Mouse (Mus musculus) liver, adult 2 months (tissue): Measurements from ENCODE around the gene Tnfsf9. TPM values are rescaled to one million over a fixed set of nuclear protein-coding genes. Genes with fewer than 3 reads are reported as not detected.

ENCODE experiments used
- DNase-seq: peaks from one replicate; pipeline ENCODE4 v3.0.0-alpha.2; 2011; ENCODE audit warnings: low read depth, low spot score; ENCODE audit errors: extremely low read depth
- H3K27ac ChIP-seq: fragments of 200-500 bp; replicated peaks from 2 replicates; pipeline ENCODE4 v1.5.1; 2012; ENCODE audit warnings: low read depth, mild to moderate bottlenecking, control low read depth, inconsistent platforms, low read length; ENCODE audit not compliant: insufficient read depth
- H3K27me3 ChIP-seq: fragments of 200-500 bp; 2 replicates; pipeline ENCODE4 v1.6.1; 2012; ENCODE audit warnings: mild to moderate bottlenecking, moderate library complexity, low read length, inconsistent platforms; ENCODE audit not compliant: control insufficient read depth, insufficient read depth
- H3K36me3 ChIP-seq: fragments of 200-500 bp; 2 replicates; pipeline ENCODE4 v1.6.1; 2012; ENCODE audit warnings: low read length, inconsistent platforms; ENCODE audit not compliant: control insufficient read depth, insufficient read depth
- H3K4me1 ChIP-seq: fragments of 200-500 bp; 2 replicates; pipeline ENCODE4 v1.6.1; 2011; ENCODE audit warnings: low read length; ENCODE audit not compliant: control insufficient read depth, insufficient read depth
- H3K4me3 ChIP-seq: fragments of 200-500 bp; 2 replicates; pipeline ENCODE4 v1.5.1; 2011; ENCODE audit warnings: low read depth, mild to moderate bottlenecking, control low read depth, low read length, moderate library complexity; ENCODE audit not compliant: insufficient read depth
- H3K79me2 ChIP-seq: fragments of 200-500 bp; 2 replicates; pipeline ENCODE4 v1.6.1; 2012; ENCODE audit warnings: inconsistent platforms, mild to moderate bottlenecking, low read length, moderate library complexity; ENCODE audit not compliant: control insufficient read depth, insufficient read depth
- H3K9ac ChIP-seq: fragments of 200-500 bp; 2 replicates; pipeline ENCODE4 v1.6.1; 2012; ENCODE audit warnings: low read depth, mild to moderate bottlenecking, control low read depth, inconsistent platforms, low read length
- CTCF ChIP-seq: fragments of 200-500 bp; IDR thresholded peaks from 2 replicates; pipeline ENCODE4 v1.5.1; 2011; ENCODE audit warnings: low read depth, low read length, control low read depth
- POLR2A ChIP-seq: fragments of 200-500 bp; IDR thresholded peaks from 2 replicates; pipeline ENCODE4 v1.6.1; 2011; ENCODE audit warnings: low read length, control low read depth; ENCODE audit not compliant: insufficient read depth; ENCODE audit errors: extremely low read depth
- WGBS: fragments of 180-500 bp; shearing (Covaris S2); methylation state at CpG from one replicate; pipeline ENCODE4 v1.1.7; 2018; 5-methylcytosine and 5-hydroxymethylcytosine counted together
- polyA plus RNA-seq: library from polyadenylated mRNA; depleted of rRNA; stranded (reverse); fragments of >200 nt; gene quantifications from 2 replicates; pipeline ENCODE4 v1.2.3, GENCODE M21; 2012
- total RNA-seq: library from RNA; depleted of rRNA; stranded (reverse); fragments of >200 nt; gene quantifications from 2 replicates; pipeline ENCODE4 v1.2.3, GENCODE M21; 2014

The Tnfsf9 gene
- total and polyA plus RNA-seq, 2 experiments, result 0.09 to 0.18 TPM

- DNase-seq, result no peak
- no peak overlapping the region for H3K27ac ChIP-seq
- 51% methylated on average over 10 of the region's 10 CpGs for WGBS
- TF ChIP-seq CTCF (no peak), POLR2A (no peak)
- H3K4me3 ChIP-seq, result no peak overlapping the region
- no peaks in the 10 kb centered on the region; the same call in 1 of the 2 replicates for H3K36me3 ChIP-seq
- H3K9ac ChIP-seq, result no peak overlapping the region
- H3K79me2 ChIP-seq, result peaks cover 4% of the 10 kb centered on the region; the same call in 1 of the 2 replicates
- peaks cover 17% of the 10 kb centered on the region for H3K4me1 ChIP-seq
- no peaks in the 10 kb centered on the region for H3K27me3 ChIP-seq
These were observed 44.1 kb upstream of the Tnfsf9 start for GRCm38 (mm10) chr17:57061069-57061468.

- no peaks in the 10 kb centered on the region for H3K27me3 ChIP-seq
- WGBS, result under 1% methylated on average over 39 of the region's 39 CpGs
- peak; percentile 74 for DNase-seq
- H3K79me2 ChIP-seq, result peaks cover 4% of the 10 kb centered on the region; the same call in 1 of the 2 replicates
- peaks cover 14% of the 10 kb centered on the region for H3K4me1 ChIP-seq
- H3K36me3 ChIP-seq, result no peaks in the 10 kb centered on the region; the same call in 1 of the 2 replicates
- peak overlapping the region; percentile 80 for H3K27ac ChIP-seq
- peak overlapping the region; percentile 83 for H3K9ac ChIP-seq
- 0 out of 2 replicates have a peak, but pooled peaks have one; percentile 19 for TF ChIP-seq POLR2A
- TF ChIP-seq CTCF, result no peak
- H3K4me3 ChIP-seq, result peak overlapping the region; percentile 78
These were observed 43.1 kb upstream of the Tnfsf9 start for GRCm38 (mm10) chr17:57062011-57062521.

- Histone ChIP-seq H3K27ac (peak overlapping the region; percentile 80), H3K27me3 (no peaks in the 10 kb centered on the region), H3K9ac (peak overlapping the region; percentile 83), H3K4me1 (peaks cover 13% of the 10 kb centered on the region), H3K4me3 (peak overlapping the region; percentile 78), H3K79me2 (peaks cover 4% of the 10 kb centered on the region; the same call in 1 of the 2 replicates), H3K36me3 (no peaks in the 10 kb centered on the region; the same call in 1 of the 2 replicates)
- TF ChIP-seq POLR2A (no peak), CTCF (no peak)
- WGBS, result 1% methylated on average over 22 of the region's 22 CpGs
- peak; percentile 27 for DNase-seq
These were observed 42.6 kb upstream of the Tnfsf9 start for GRCm38 (mm10) chr17:57062548-57062947.

GRCm38 (mm10) chr17:57063031-57063430, 42.1 kb upstream of the Tnfsf9 start:
- WGBS, result 26% methylated on average over 8 of the region's 8 CpGs
- H3K79me2 ChIP-seq, result peaks cover 4% of the 10 kb centered on the region; the same call in 1 of the 2 replicates
- H3K27me3 ChIP-seq, result no peaks in the 10 kb centered on the region
- no peaks in the 10 kb centered on the region for H3K36me3 ChIP-seq
- no peak overlapping the region for H3K27ac ChIP-seq
- no peak for DNase-seq
- TF ChIP-seq POLR2A (no peak), CTCF (no peak)
- peak overlapping the region; percentile 43 for H3K4me3 ChIP-seq
- H3K4me1 ChIP-seq, result peaks cover 10% of the 10 kb centered on the region
- H3K9ac ChIP-seq, result peak overlapping the region; percentile 21; the same call in 1 of the 2 replicates

DNA sequence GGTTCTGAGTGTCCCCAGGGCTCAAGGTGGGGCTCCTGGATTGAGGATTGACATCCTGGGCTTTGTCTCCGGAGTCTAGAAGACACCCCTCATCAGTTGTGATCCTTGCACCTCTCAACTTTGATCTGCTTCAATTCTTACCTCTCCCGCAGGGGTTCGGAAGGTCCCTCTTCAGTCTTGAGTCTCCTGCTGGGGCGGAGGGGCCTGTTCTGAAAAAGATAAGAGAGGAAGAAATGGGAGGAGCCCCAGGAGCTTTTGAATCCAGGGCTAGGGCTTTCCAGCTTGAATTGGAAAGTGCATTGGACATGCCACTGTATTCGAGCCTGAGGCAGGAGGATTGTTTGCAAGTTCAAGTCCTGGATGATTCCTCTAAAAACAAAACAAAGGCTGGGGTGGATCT, 38.2 kb upstream of the Tnfsf9 start:
- Histone ChIP-seq H3K27me3 (no peaks in the 10 kb centered on the region), H3K4me3 (no peak overlapping the region), H3K36me3 (no peaks in the 10 kb centered on the region), H3K27ac (no peak overlapping the region), H3K4me1 (0 out of 2 replicates have a peak, but pooled peaks cover 3% of the 10 kb centered on the region), H3K79me2 (peaks cover 4% of the 10 kb centered on the region; the same call in 1 of the 2 replicates), H3K9ac (no peak overlapping the region)
- WGBS, result 79% methylated on average over 5 of the region's 5 CpGs
- no peak for DNase-seq
- TF ChIP-seq CTCF, result no peak
- no peak for TF ChIP-seq POLR2A

DNA sequence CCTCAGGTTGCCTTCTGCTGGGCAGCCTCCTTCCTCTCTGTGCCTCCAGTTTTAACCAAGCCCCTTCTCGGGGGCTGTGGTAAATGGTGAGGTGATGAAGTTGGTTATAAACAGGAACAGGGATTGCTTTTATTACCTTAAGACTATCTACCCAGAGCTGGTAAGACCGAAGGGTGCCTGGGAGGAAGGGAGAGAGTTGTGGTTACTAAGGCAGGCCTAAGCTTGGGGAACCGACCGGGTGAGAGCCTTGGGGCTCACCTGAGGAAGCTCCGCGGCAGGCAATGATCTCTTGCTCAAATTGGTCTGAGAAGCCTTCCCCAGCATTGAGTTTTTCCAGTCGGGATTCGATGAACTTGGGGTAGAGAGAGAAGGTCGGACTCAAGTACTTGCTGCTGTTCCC, 34.9 kb upstream of the Tnfsf9 start:
- Histone ChIP-seq H3K4me1 (no peaks in the 10 kb centered on the region), H3K36me3 (no peaks in the 10 kb centered on the region), H3K27ac (no peak overlapping the region), H3K79me2 (no peaks in the 10 kb centered on the region), H3K9ac (no peak overlapping the region), H3K27me3 (no peaks in the 10 kb centered on the region), H3K4me3 (no peak overlapping the region)
- DNase-seq, result no peak
- TF ChIP-seq POLR2A (no peak), CTCF (no peak)
- WGBS, result 31% methylated on average over 9 of the region's 9 CpGs
